Mouse (Mus musculus) ES-E14 (cell line): ENCODE measurements around the gene Lypd6b.

ENCODE experiments used
- CHD2 ChIP-seq: IDR thresholded peaks from 2 replicates; pipeline ENCODE4 v1.6.1; 2014; ENCODE audit warnings: mild to moderate bottlenecking, low read depth, low read length, inconsistent platforms
- HCFC1 ChIP-seq: IDR thresholded peaks from 2 replicates; pipeline ENCODE4 v1.6.1; 2012; ENCODE audit warnings: low read length, inconsistent platforms, borderline replicate concordance; ENCODE audit not compliant: insufficient read depth
- MAFK ChIP-seq: IDR thresholded peaks from 2 replicates; pipeline ENCODE4 v1.6.1; 2014; ENCODE audit warnings: mild to moderate bottlenecking, low read depth, low read length, inconsistent platforms; ENCODE audit not compliant: insufficient read depth

DNA sequence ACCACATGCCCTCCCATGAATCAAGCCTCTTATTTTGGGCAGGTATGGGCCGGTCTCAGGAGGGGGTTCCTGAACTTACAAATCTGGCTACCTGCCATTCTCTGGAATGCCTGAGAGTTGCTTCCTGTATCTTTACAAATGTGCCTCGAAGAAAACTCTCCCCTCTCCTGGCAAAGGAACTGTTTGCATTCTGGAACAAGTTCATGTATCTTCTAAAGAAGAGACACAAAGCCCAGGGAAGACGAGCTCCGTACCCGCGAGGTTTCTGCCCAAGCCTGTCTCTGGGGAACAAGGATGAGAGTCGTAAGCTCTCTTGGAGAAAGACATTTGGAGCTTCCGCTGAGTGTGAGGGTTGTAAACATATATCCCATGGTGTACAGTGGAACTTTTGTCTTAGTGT lies 150.8 kb downstream of the Lypd6b start:
- TF ChIP-seq MAFK (no peak), CHD2 (no peak), HCFC1 (no peak)
